Mouse (Mus musculus): ENCODE measurements around the gene Dnal4. TPM values are rescaled to one million over a fixed set of nuclear protein-coding genes. Genes with fewer than 3 reads are reported as not detected.

Gene Dnal4
- total and polyA plus RNA-seq, 2 experiments from 2014 or later, result 40.8 to 55.9 TPM

- no peaks in the 10 kb centered on the region for H3K4me1 ChIP-seq (ENCODE audit: insufficient read depth, low read length)
- no peak overlapping the region for H3K27ac ChIP-seq (ENCODE audit: low read depth, low read length)
- no peak for TF ChIP-seq CTCF (IDR thresholded peaks at IDR 0.05)
- peaks cover 8% of the 10 kb centered on the region for H3K27me3 ChIP-seq (ENCODE audit: insufficient read depth, low read length)
- no peak overlapping the region for H3K9ac ChIP-seq (replicated peaks; ENCODE audit: low read length, poor library complexity, severe bottlenecking)
- WGBS, result 53% methylated on average over 5 of the region's 5 CpGs
- no peaks in the 10 kb centered on the region for H3K36me3 ChIP-seq (ENCODE audit: insufficient read depth, low read length)
- H3K4me2 ChIP-seq (ENCODE audit: low read depth, low read length, poor library complexity, severe bottlenecking), result no peak overlapping the region
- no peak for ATAC-seq (ENCODE audit: low FRiP score)
- no peak overlapping the region for H3K4me3 ChIP-seq (ENCODE audit: low read depth, low read length)
- H3K9me3 ChIP-seq (ENCODE audit: low read length), result no peaks in the 10 kb centered on the region
- no peak for DNase-seq (ENCODE audit: low spot score)
Observed at GRCm38 (mm10) chr15:79808658-79809057, 31.0 kb upstream of the Dnal4 start.

- H3K4me3 ChIP-seq (ENCODE audit: low read depth, low read length), result no peak overlapping the region
Observed at GRCm38 (mm10) chr15:79808114-79808513, 30.5 kb upstream of the Dnal4 start.

GRCm38 (mm10) chr15:79807050-79807449 is 29.4 kb upstream of the Dnal4 start:
- Histone ChIP-seq H3K27ac (ENCODE audit: low read depth, low read length) (no peak overlapping the region), H3K4me3 (ENCODE audit: low read depth, low read length) (no peak overlapping the region), H3K36me3 (ENCODE audit: insufficient read depth, low read length) (no peaks in the 10 kb centered on the region), H3K4me2 (ENCODE audit: low read depth, low read length, poor library complexity, severe bottlenecking) (no peak overlapping the region), H3K9ac (replicated peaks; ENCODE audit: low read length, poor library complexity, severe bottlenecking) (no peak overlapping the region), H3K9me3 (ENCODE audit: low read length) (no peaks in the 10 kb centered on the region), H3K4me1 (ENCODE audit: insufficient read depth, low read length) (peaks cover 4% of the 10 kb centered on the region; the same call in 1 of the 2 replicates), H3K27me3 (ENCODE audit: insufficient read depth, low read length) (peaks cover 8% of the 10 kb centered on the region)
- WGBS, result 66% methylated on average over 1 of the region's 1 CpGs
- TF ChIP-seq CTCF (IDR thresholded peaks at IDR 0.05), result no peak
- no peak for ATAC-seq (ENCODE audit: low FRiP score)
- no peak for DNase-seq (ENCODE audit: low spot score)

More at GRCm38 (mm10) chr15:79808114-79808513, 30.5 kb upstream of the Dnal4 start:
- Histone ChIP-seq H3K4me1 (ENCODE audit: insufficient read depth, low read length) (no peaks in the 10 kb centered on the region), H3K36me3 (ENCODE audit: insufficient read depth, low read length) (no peaks in the 10 kb centered on the region), H3K9me3 (ENCODE audit: low read length) (no peaks in the 10 kb centered on the region), H3K9ac (replicated peaks; ENCODE audit: low read length, poor library complexity, severe bottlenecking) (no peak overlapping the region), H3K27me3 (ENCODE audit: insufficient read depth, low read length) (peaks cover 8% of the 10 kb centered on the region), H3K4me2 (ENCODE audit: low read depth, low read length, poor library complexity, severe bottlenecking) (no peak overlapping the region), H3K27ac (ENCODE audit: low read depth, low read length) (no peak overlapping the region)
- DNase-seq (ENCODE audit: low spot score) (peak; percentile 68), ATAC-seq (ENCODE audit: low FRiP score) (no peak)
- TF ChIP-seq CTCF (IDR thresholded peaks at IDR 0.05), result peak; percentile 90
- WGBS, result 28% methylated on average over 5 of the region's 5 CpGs

- H3K27ac ChIP-seq (ENCODE audit: low read depth, low read length), result peak overlapping the region; percentile 74
- peak overlapping the region; percentile 65 for H3K4me2 ChIP-seq (ENCODE audit: low read depth, low read length, poor library complexity, severe bottlenecking)
- ATAC-seq (ENCODE audit: low FRiP score) (no peak), DNase-seq (ENCODE audit: low spot score) (no peak)
- no peaks in the 10 kb centered on the region for H3K9me3 ChIP-seq (ENCODE audit: low read length)
- no peak for TF ChIP-seq CTCF (IDR thresholded peaks at IDR 0.05)
- peak overlapping the region; percentile 74; the same call in 1 of the 2 replicates for H3K4me3 ChIP-seq (ENCODE audit: low read depth, low read length)
- peak overlapping the region; percentile 91; the same call in 1 of the 2 replicates for H3K9ac ChIP-seq (replicated peaks; ENCODE audit: low read length, poor library complexity, severe bottlenecking)
- H3K27me3 ChIP-seq (ENCODE audit: insufficient read depth, low read length), result peaks cover 8% of the 10 kb centered on the region
- H3K4me1 ChIP-seq (ENCODE audit: insufficient read depth, low read length), result peaks cover 4% of the 10 kb centered on the region; the same call in 1 of the 2 replicates
- H3K36me3 ChIP-seq (ENCODE audit: insufficient read depth, low read length), result 0 out of 2 replicates have a peak, but pooled peaks cover 2% of the 10 kb centered on the region
- WGBS, result 18% methylated on average over 8 of the region's 8 CpGs
Observed at GRCm38 (mm10) chr15:79805246-79805645, 27.6 kb upstream of the Dnal4 start.

- Histone ChIP-seq H3K27me3 (ENCODE audit: insufficient read depth, low read length) (peaks cover 8% of the 10 kb centered on the region), H3K9ac (replicated peaks; ENCODE audit: low read length, poor library complexity, severe bottlenecking) (peak within 1 kb of the TSS; percentile 91), H3K4me1 (ENCODE audit: insufficient read depth, low read length) (peaks cover 4% of the 10 kb centered on the region; the same call in 1 of the 2 replicates), H3K4me3 (ENCODE audit: low read depth, low read length) (peak within 1 kb of the TSS; percentile 74), H3K4me2 (ENCODE audit: low read depth, low read length, poor library complexity, severe bottlenecking) (peak within 1 kb of the TSS; percentile 65), H3K36me3 (ENCODE audit: insufficient read depth, low read length) (0 out of 2 replicates have a peak, but pooled peaks cover 2% of the 10 kb centered on the region), H3K27ac (ENCODE audit: low read depth, low read length) (peak within 1 kb of the TSS; percentile 74), H3K9me3 (ENCODE audit: low read length) (no peaks in the 10 kb centered on the region)
- ATAC-seq (ENCODE audit: low FRiP score) (peak; percentile 74), DNase-seq (ENCODE audit: low spot score) (peak; percentile 72)
- WGBS, result under 1% methylated on average over 79 of the region's 91 CpGs
- 0 out of 2 replicates have a peak, but pooled peaks have one; percentile 1 for TF ChIP-seq CTCF (IDR thresholded peaks at IDR 0.05)
Observed at GRCm38 (mm10) chr15:79804352-79805071, 26.9 kb upstream of the Dnal4 start, which contains the start of gene Nptxr. TSS of gene Nptxr (minus strand) at chr15:79804766.
